Mouse (Mus musculus): ENCODE results near the gene Fads6. TPM values are rescaled to one million over a fixed set of nuclear protein-coding genes. Genes with fewer than 3 reads are reported as not detected.

Gene Fads6
- polyA plus RNA-seq, 1 experiment from 2014 or later = 0.73 TPM

- Histone ChIP-seq H3K9me3 (no peaks in the 10 kb centered on the region), H3K27me3 (peaks cover 100% of the 10 kb centered on the region), H3K4me1 (replicated peaks) (peaks cover 29% of the 10 kb centered on the region), H3K9ac (no peak overlapping the region), H3K4me3 (no peak overlapping the region), H3K36me3 (peaks cover 15% of the 10 kb centered on the region), H3K4me2 (no peak overlapping the region), H3K27ac (no peak overlapping the region)
- ATAC-seq (ENCODE audit: low FRiP score) = no peak
- 65% methylated on average over 7 of the region's 7 CpGs for WGBS
These were observed 33.2 kb downstream of the Fads6 start for GRCm38 (mm10) chr11:115264136-115264861.

GRCm38 (mm10) chr11:115262954-115263353 is 34.5 kb downstream of the Fads6 start:
- H3K4me3 ChIP-seq = no peak overlapping the region
- WGBS = 83% methylated on average over 11 of the region's 11 CpGs
- peaks cover 2% of the 10 kb centered on the region; the same call in 1 of the 2 replicates for H3K36me3 ChIP-seq
- H3K27ac ChIP-seq = no peak overlapping the region
- no peak for ATAC-seq (ENCODE audit: low FRiP score)
- no peaks in the 10 kb centered on the region for H3K9me3 ChIP-seq
- H3K9ac ChIP-seq = no peak overlapping the region
- H3K4me2 ChIP-seq = no peak overlapping the region
- peaks cover 100% of the 10 kb centered on the region for H3K27me3 ChIP-seq
- H3K4me1 ChIP-seq (replicated peaks) = peaks cover 32% of the 10 kb centered on the region

DNA sequence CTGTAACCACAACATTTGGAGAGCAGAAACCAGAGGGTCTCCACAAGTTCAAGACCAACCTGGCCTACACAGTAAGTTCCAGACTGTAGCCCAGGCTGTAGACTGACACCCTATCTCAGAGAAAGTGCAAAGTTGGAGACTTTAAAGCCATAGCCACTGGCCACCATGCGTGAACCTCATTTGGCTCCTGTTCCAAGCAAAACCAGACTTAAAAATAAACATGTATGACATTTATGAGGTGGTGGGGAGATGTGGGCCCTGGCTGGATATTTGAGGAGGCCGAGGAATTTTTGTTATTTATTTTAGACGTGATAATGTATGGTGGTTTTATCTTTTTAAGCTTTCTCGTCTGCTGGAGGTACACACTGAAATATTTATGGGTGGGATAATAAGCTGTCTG is 38.3 kb downstream of the Fads6 start:
- Histone ChIP-seq H3K27ac (no peak overlapping the region), H3K9ac (no peak overlapping the region), H3K4me1 (replicated peaks) (peaks cover 7% of the 10 kb centered on the region), H3K27me3 (peaks cover 99% of the 10 kb centered on the region), H3K4me2 (no peak overlapping the region), H3K36me3 (no peaks in the 10 kb centered on the region), H3K9me3 (no peaks in the 10 kb centered on the region), H3K4me3 (no peak overlapping the region)
- ATAC-seq (ENCODE audit: low FRiP score) = no peak
- 88% methylated on average over 4 of the region's 4 CpGs for WGBS

GRCm38 (mm10) chr11:115257775-115258510 is 39.5 kb downstream of the Fads6 start:
- peaks cover 99% of the 10 kb centered on the region for H3K27me3 ChIP-seq
- H3K4me2 ChIP-seq = peak overlapping the region; percentile 41
- 0 out of 2 replicates have a peak overlapping the region, but pooled peaks have one; percentile 29 for H3K9ac ChIP-seq
- no peaks in the 10 kb centered on the region for H3K36me3 ChIP-seq
- peak overlapping the region; percentile 28; the same call in 1 of the 2 replicates for H3K4me3 ChIP-seq
- peaks cover 7% of the 10 kb centered on the region for H3K4me1 ChIP-seq (replicated peaks)
- 14% methylated on average over 59 of the region's 59 CpGs for WGBS
- H3K9me3 ChIP-seq = no peaks in the 10 kb centered on the region
- peak; percentile 36; the same call in 1 of the 2 replicates for ATAC-seq (ENCODE audit: low FRiP score)
- no peak overlapping the region for H3K27ac ChIP-seq

- H3K9me3 ChIP-seq = no peaks in the 10 kb centered on the region
- no peak overlapping the region for H3K4me2 ChIP-seq
- WGBS = 62% methylated on average over 3 of the region's 3 CpGs
- H3K36me3 ChIP-seq = no peaks in the 10 kb centered on the region
- H3K27me3 ChIP-seq = peaks cover 97% of the 10 kb centered on the region
- H3K27ac ChIP-seq = no peak overlapping the region
- H3K4me3 ChIP-seq = no peak overlapping the region
- ATAC-seq (ENCODE audit: low FRiP score) = no peak
- H3K4me1 ChIP-seq (replicated peaks) = peaks cover 44% of the 10 kb centered on the region
- no peak overlapping the region for H3K9ac ChIP-seq
These were observed 46.2 kb downstream of the Fads6 start for GRCm38 (mm10) chr11:115251258-115251657.

DNA sequence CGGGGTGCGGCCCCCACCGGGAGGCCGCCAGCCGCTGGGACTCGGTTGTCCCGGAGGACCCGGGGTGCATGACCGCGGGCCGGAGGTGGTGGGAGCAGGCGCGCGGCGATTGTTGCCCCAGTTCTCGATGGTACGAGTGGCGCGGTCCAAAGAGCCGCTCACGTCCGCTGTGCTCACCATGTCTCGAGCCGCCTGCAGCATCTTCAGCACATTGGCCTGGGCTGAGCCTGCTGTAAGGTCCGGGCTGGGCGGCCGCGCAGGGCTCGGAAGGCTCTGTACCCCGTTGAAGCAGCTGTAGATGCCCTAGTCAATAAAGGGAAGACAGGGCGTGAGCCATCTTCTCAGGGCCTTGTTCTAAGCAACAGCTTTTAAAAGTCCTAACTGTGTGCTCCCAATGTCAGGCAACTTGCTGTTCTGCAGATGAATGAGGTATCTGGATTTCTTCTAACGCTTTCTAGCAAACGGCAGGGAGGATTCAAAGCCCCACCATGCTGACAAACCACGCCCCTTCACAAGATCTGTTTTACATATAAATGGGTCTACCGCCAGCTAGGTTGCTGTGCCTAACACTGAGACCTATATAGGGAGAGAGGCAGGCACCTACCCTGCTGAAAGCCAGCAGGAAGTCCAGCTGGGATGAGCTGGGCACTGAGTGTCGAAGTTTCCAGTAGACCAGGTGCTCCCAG is 46.9 kb downstream of the Fads6 start:
- WGBS = under 1% methylated on average over 36 of the region's 36 CpGs
- H3K27me3 ChIP-seq = peaks cover 97% of the 10 kb centered on the region

GRCm38 (mm10) chr11:115249721-115250404 is 47.6 kb downstream of the Fads6 start:
- Histone ChIP-seq H3K27me3 (peaks cover 96% of the 10 kb centered on the region), H3K36me3 (peaks cover 3% of the 10 kb centered on the region), H3K4me3 (peak overlapping the region; percentile 47), H3K4me2 (peak overlapping the region; percentile 93), H3K9ac (peak overlapping the region; percentile 72), H3K27ac (no peak overlapping the region), H3K4me1 (replicated peaks) (peaks cover 57% of the 10 kb centered on the region), H3K9me3 (no peaks in the 10 kb centered on the region)
- WGBS = 2% methylated on average over 63 of the region's 63 CpGs
- no peak for ATAC-seq (ENCODE audit: low FRiP score)

More for the DNA sequence above, 46.9 kb downstream of the Fads6 start:
- H3K27ac ChIP-seq = no peak overlapping the region
- H3K9me3 ChIP-seq = no peaks in the 10 kb centered on the region
- peak overlapping the region; percentile 47 for H3K4me3 ChIP-seq
- H3K4me2 ChIP-seq = peak overlapping the region; percentile 93
- peak; percentile 55; the same call in 1 of the 2 replicates for ATAC-seq (ENCODE audit: low FRiP score)
- H3K4me1 ChIP-seq (replicated peaks) = peaks cover 51% of the 10 kb centered on the region
- H3K36me3 ChIP-seq = no peaks in the 10 kb centered on the region
- H3K9ac ChIP-seq = peak overlapping the region; percentile 72

- 77% methylated on average over 6 of the region's 6 CpGs for WGBS
- peaks cover 97% of the 10 kb centered on the region for H3K27me3 ChIP-seq
These were observed 49.5 kb downstream of the Fads6 start for GRCm38 (mm10) chr11:115247945-115248344.

GRCm38 (mm10) chr11:115247240-115247639 is 50.2 kb downstream of the Fads6 start:
- Histone ChIP-seq H3K27ac (no peak overlapping the region), H3K27me3 (peaks cover 96% of the 10 kb centered on the region), H3K4me3 (no peak overlapping the region), H3K9me3 (no peaks in the 10 kb centered on the region), H3K4me1 (replicated peaks) (peaks cover 65% of the 10 kb centered on the region), H3K36me3 (peaks cover 24% of the 10 kb centered on the region), H3K4me2 (no peak overlapping the region), H3K9ac (no peak overlapping the region)
- WGBS = 13% methylated on average over 3 of the region's 3 CpGs
- ATAC-seq (ENCODE audit: low FRiP score) = no peak

More at GRCm38 (mm10) chr11:115247945-115248344, 49.5 kb downstream of the Fads6 start:
- H3K4me2 ChIP-seq = no peak overlapping the region
- no peaks in the 10 kb centered on the region for H3K9me3 ChIP-seq
- peaks cover 22% of the 10 kb centered on the region for H3K36me3 ChIP-seq
- H3K27ac ChIP-seq = no peak overlapping the region
- no peak overlapping the region for H3K4me3 ChIP-seq
- H3K4me1 ChIP-seq (replicated peaks) = peaks cover 59% of the 10 kb centered on the region
- ATAC-seq (ENCODE audit: low FRiP score) = no peak
- H3K9ac ChIP-seq = no peak overlapping the region

- no peak for ATAC-seq (ENCODE audit: low FRiP score)
- Histone ChIP-seq H3K4me2 (no peak overlapping the region), H3K27ac (no peak overlapping the region), H3K36me3 (peaks cover 24% of the 10 kb centered on the region), H3K9ac (no peak overlapping the region; the same call in 1 of the 2 replicates), H3K27me3 (peaks cover 91% of the 10 kb centered on the region), H3K4me1 (replicated peaks) (peaks cover 73% of the 10 kb centered on the region), H3K4me3 (no peak overlapping the region), H3K9me3 (no peaks in the 10 kb centered on the region)
- WGBS = 54% methylated on average over 8 of the region's 8 CpGs
These were observed 51.1 kb downstream of the Fads6 start for GRCm38 (mm10) chr11:115246386-115246785.

DNA sequence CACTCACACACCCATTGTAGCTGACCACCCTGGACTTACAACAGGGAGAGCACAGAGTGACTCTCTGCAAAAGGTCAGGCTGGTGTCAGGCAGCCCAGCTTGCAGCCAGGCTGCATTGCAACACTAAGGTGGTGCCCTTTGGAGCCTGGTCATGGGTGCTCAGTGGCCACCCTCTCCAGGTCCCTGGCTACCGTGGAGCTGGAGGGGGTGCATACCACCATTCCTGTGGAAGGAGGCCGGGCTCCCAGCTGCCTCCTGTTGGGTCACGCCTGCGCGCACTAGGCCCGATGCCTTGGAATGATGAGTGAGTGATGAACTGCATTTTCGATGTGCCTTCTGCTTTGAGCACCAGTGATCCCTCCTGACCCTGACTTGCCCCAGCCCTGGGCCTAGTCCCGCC is 52.6 kb downstream of the Fads6 start:
- peaks cover 24% of the 10 kb centered on the region for H3K36me3 ChIP-seq
- no peak overlapping the region; the same call in 1 of the 2 replicates for H3K9ac ChIP-seq
- H3K4me1 ChIP-seq (replicated peaks) = peaks cover 74% of the 10 kb centered on the region
- 72% methylated on average over 8 of the region's 8 CpGs for WGBS
- no peak overlapping the region for H3K4me3 ChIP-seq
- H3K4me2 ChIP-seq = no peak overlapping the region
- H3K27me3 ChIP-seq = peaks cover 76% of the 10 kb centered on the region
- no peaks in the 10 kb centered on the region for H3K9me3 ChIP-seq
- no peak for ATAC-seq (ENCODE audit: low FRiP score)
- no peak overlapping the region for H3K27ac ChIP-seq

Data from hindbrain, embryonic 13.5 days (tissue).